Mouse (Mus musculus) WW6 (cell line): Measurements from ENCODE around the gene Smad6.

Experiments used
- DNase-seq: peaks from one replicate; pipeline ENCODE4 v3.0.0-alpha.2; 2013; ENCODE audit warnings: low read depth, low spot score

Smad6 gene

DNA sequence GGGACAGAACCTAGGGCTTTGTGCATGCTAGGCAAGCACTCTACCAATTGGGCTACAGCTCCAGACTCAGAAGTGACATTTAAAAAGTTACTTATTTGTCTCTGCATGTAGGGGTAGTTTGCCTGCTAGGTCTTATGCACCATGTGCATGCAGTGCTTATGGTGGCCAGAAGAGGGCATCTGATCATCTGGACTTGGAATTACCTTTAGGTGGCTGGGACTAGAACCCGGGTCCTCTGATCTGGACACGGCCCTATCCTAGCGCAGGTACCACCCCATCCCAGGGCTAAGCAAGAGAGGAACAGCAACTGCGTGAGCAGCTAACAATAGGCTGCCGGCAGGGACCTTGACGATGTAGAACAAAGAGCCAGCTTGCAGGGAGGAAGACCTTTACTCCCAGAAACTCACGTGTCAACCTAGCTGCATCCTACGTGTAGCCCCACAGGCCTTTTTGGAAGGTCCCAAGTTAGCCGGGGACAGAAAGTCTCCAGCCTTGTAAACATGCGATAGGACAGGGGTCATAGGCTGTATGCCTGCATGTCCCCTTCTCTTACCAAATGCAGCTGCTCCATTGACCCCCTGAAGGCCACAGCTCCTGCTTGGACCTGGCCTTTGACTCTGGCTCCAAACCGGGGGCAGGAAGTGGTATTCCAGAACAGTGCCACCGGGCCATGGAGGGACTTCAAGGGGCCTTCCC lies 38.8 kb downstream of the Smad6 start:
- DNase-seq: peak; percentile 20

DNA sequence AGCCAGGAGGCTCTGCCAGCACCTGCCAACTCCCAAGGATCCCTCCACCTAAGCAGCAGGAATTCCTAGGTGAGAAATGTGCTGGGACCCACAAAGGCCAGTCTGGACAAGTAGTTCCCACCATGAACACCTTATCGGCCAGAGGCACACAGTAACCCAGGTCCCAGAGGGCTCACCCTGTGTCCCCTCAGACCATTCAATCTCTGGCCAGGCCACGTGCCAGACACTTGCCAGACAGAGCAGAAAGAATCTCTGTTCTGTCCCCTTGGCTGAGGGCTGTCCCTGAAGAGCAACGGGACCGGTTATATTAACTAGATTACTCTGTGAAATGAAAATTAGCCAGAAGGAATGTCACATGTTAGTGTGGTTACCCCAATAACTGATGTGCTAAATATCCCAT lies 39.9 kb downstream of the Smad6 start:
- DNase-seq: no peak

DNA sequence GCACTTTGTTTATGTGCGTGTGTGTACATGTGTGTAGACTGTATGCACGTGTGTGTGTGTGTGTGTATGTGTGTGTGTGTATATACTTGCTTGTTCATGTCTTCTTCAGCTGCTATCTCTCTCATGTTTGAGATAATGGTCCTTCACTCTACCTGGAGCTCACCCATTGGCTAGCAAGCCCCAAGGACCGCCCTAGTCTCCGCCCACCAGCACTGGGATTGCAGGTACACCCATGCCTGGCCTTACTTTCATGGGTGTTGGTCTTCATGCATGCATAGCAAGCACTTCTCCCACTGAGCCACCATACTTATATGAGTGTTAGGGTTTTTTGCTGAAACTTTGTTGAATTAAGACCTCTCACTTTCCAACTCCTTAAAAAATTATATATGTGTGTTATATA lies 40.5 kb downstream of the Smad6 start:
- no peak for DNase-seq

DNA sequence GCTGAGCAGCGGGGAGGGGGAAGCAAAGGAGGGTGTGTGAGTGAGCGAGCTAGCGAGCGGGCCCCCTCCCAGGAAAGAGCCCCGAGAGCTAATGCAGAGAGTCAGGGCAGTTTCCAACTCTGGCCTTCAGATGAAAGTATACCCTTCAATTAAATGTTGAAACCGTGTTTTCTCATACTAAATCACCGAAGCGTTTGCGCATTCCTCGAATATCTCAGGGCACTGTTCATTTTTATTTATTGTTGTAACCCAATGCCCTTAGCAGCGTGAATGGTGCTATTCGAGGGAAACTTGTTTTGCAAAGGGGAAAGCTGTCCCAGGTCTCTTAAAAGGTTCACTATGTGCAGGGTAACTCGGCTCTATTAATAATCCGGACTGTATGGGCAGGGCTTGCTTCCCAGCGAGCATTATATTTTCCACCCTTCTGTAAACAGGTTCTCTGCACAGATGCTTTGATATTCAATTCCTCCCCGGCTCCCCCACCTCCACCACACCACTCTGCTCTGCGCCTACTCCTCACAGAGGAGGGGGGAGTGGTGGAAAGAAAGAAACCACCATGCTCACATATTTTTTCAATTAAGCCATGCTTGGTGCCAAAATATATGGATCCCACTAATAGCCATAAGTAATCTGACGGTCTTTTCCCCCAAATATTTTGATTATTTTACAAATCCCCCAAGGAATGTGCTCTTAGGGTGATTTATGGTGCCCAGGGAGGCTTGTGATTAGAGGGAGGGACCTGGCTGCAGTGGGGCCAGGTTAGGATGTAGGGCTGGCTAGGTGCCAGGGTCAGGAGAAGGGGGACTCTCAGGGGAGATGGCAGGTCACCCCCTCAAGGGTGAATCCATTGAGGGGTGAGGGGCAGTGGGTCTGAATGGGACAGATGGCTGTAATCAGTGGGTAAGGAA lies 41.4 kb downstream of the Smad6 start:
- no peak for DNase-seq

DNA sequence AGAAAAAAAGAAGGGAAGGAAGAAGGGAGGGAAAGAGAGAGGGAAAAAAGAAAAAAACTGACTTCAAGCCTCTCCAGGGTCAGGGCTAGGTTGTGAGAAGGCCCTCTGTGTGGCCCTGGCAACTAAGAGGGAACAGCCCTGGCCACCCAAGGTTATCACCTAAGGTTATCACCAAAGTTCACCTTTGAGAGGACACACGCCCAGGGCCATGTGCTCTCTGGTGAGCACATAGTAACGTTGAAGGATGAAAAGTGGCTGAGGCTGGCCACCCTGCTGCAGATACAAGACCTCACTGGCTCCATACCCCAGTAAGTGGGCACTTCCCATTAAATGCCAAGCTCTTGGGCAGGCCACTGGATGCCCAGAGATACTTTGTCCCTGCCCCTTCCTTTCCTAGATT lies 42.6 kb downstream of the Smad6 start:
- DNase-seq: no peak

DNA sequence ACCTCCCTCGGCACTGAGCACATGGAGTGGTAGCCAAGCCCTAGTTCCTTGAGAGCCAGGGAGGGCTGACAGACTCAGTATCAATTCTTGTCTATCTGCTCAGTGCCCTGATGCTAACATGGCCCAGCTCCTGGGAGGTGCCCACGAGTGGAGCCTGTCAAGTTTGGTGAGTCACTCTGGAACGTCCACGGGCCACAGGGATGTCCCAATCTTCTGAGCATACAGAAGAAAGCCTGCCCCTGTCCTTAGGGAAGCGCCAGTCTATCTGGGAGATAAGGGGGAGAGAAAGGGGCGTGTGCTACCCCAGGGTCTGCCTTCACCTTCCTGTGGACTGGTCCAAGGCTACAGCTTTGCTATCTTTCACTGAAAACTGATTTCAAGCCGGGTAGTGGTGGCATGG lies 43.2 kb downstream of the Smad6 start:
- DNase-seq: no peak

DNA sequence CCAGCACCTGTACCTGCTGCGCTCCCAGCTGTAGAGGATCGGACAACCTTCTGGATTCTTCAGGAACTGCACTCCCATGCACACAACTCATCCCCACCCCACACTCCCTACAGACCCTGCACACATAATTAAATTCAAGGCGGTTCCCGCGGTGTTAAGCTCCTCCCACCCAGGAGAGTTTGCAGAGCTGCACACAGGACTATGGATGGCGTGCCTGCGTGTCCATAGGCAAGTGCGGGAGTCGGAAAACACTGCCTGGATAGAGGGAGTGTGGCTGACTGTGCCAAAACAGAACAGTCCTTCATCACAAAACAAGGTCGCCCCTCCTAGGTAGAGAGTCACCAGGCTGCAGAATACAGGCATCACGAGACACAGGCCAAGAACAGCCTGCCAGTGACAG lies 45.9 kb downstream of the Smad6 start:
- DNase-seq: peak; percentile 48

DNA sequence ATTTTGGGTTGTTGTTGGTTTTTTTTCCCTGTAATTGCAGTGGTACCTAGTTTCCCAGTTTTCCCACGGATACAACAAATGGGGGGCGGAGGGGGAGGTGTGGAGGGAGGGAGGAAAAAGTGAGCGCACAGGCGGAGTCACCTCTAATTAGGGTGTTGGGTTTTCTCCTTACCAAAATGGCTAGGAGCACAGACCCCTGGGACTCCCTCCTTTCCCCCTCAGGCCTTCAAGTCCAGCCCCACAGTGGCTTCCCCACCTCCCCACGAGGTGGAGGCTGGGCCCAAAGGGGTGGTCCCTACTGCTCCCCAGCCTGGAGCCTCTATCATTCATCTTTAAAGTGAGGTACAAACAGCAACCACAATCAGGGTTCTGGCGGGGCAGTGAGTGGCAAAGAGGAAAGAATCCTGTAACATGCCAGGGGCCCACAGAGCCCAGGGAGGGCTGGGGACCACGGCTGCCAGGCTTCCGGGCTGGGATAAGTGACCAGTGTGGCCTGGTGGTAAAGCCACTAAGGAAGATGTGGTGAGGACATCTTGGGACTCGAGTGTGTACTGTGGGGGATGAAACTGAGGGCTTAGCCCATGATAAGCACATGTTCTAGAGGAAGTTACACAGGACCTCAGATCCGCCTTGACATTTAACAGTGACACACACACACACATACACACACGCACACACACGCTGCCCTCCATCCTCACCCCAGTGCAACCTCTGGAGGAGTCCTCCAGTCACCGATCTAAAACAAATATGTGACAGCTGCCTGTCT lies 47.4 kb downstream of the Smad6 start:
- no peak for DNase-seq

DNA sequence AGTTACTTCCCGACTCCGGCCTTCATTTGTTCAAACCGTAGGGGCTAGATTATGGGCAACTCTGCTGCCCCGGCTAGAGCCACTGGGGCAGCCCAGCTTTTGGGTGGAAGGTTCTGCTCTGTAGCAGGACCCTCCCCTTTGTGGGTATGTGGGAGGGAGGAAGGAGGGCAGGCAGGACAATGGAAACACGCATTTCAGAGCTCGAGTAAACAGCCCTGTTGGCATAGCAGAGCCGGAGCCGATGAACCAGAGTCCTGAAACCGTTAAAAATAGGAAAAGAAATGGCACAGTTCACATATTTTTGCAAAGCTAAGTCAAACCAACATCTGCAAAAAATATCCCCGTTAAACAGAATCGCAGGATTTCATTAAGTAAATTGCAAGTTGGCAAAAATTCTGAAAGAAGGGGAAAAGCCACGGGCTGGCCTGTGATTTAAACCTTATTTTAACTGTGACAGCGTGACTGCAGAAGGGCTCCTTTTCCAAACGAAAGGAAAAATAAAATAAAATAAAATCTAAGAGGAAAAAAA lies 48.1 kb downstream of the Smad6 start:
- DNase-seq: no peak

DNA sequence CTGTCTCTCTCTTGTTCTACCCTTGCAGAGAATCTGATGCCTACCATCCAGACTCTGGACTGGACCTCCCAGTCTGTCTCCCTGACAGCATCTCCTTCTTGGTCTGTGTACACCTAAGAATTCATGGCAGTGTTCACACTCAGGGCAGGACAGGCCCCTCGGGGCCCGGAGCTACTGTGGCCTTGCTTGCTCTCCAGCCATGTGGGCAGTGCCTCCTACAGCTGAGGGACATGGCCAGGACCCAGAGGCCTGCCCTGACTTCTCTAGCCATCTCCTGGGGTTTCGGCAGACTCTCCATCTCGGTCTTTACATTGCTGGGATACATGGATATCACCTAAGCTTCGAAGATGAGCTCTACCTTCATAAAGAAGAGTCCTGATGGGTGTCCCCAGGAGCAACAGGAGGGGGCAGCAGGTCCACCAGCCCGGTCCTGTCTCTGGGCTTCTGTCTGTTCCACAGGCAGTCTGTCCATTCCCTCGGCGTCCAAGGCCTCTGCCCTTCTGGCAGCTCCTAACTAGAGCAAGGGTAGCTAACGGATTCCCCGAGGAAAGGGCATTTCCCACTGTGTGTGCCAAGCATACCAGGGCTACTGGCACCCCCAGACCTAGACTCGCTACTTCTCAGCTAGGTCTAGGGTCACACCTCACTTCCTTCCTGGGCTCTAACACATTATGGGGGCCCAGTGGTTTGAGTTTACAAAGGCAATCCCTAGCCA lies 49.1 kb downstream of the Smad6 start:
- DNase-seq: no peak

DNA sequence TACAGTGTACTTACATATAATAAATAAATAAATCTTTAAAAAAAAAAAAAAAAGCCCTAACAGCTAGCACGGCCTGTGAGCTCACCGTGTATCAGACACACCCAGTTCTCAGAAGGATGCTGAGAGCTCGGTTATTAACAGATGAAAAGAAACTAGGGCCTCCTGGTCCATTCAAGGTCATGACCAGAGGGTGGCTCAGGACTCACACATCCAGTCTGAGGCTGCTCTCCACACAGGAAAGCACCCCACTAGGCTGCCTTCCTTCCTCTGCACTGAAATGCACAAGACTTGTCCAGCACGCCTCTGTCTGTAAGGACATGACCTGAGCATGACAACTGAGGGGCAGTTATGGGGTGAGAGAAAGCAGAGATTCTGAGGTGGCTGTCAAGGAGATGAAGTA lies 50.3 kb downstream of the Smad6 start:
- DNase-seq: no peak

DNA sequence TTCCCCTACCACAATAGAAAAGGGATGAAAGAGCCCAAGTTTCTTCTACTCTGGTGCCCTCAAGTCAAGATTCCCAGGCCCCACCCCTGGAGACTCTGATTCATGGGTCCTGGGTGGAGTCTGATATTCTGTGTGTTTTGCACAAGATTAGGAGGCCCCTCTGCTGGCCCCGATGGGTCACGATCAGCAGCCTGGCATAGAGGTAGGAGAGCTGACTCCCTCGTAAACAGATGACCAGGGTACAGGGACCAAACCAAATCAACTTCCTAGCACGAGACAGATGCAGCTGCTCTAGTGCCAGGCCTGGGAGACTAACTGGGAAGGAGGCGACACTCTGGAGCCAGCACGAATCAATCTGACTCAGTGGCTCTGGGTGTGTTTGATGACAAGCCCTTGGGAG lies 51.0 kb downstream of the Smad6 start:
- DNase-seq: no peak

DNA sequence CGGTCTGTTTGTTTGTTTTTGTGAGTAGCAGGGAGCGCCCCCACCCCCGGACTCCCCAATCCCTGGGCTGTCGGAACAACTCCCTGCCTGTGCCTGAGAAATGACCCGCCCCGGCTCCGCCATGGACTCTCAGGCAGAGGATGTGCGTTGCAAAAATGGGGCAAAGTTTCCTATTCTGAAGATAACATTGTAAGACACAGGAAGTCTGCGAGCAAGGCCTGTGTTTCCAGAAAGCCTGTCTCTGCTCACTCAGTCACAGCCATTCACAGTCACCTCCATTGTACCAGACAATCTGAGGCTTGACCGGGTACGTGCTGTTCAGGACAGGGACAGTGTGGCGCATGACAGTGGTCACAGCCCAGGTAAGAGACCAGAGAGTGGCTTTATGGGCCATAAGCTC lies 51.5 kb downstream of the Smad6 start:
- no peak for DNase-seq

DNA sequence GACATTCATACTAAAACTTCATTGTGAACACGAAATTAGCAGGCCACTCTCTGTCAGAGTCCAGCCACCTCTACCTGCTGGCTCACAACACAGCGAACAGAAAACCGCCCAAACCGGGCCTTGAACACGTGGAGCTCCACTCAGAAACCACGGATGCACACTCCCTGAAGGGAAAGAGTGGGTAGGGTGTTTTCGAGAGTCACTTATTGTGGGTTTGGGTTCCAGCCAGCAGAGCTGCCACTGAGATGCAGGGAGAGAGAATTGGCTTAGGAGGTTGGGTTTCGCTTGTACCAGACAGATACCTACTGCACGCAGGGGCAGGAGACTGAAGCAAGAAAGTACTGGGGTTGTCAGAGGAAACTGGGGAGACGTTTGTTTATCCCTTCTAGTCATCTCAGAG lies 52.4 kb downstream of the Smad6 start:
- DNase-seq: no peak

DNA sequence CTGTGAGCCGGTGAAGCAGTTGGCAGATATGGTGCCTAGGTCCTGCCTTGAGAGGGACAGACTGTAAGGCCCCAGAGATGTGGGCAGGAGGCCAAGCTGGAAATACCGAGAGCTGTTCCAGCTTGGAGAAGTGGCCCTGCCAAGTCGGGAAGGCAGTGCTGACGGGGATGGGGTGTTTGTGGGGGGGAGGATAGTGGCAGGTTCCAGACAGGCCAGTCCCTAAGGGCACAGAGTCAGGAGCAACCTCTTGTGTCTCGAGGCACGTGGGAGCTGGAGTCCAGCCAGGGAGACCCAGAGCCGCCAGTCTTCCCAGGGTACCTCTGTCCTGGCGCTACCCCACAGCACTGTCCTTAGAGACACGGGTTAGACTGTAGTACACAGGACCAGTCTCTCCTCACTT lies 53.3 kb downstream of the Smad6 start:
- no peak for DNase-seq

DNA sequence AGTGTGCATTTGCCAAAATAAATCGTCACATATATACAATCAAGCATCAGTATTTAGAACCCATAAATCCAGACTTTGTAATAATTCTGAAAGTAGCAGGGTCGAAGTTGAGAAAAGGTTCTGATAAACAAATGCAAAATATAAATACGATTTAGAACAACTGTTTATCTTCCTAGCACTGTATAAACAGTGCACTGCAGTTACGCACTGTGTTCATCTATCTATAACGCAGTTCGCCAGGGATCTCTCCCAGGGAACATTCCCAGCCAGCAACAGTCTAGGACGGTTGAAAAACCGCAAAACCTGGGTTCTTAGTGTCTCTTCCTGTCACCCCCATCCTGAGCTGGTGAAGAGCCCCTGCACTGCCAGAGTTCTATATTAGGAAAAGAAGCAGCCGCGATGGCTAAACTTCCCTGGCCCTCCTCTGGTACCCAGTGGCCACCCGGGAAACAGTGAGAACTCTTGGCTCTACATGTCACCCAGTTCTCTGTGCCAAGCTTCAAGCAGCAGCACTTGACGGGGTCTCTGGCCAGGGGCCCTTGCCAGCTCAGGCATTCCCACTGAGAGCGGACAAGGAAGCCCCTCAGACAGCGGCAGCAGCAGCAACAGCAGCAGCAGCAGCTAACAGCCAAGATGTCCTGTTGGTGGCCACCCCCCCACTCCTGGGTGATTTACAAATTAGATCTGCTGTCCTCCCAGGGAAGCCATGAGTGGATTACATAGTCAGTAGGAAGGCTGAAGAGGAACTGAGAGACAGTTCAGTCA lies 54.3 kb downstream of the Smad6 start:
- no peak for DNase-seq

DNA sequence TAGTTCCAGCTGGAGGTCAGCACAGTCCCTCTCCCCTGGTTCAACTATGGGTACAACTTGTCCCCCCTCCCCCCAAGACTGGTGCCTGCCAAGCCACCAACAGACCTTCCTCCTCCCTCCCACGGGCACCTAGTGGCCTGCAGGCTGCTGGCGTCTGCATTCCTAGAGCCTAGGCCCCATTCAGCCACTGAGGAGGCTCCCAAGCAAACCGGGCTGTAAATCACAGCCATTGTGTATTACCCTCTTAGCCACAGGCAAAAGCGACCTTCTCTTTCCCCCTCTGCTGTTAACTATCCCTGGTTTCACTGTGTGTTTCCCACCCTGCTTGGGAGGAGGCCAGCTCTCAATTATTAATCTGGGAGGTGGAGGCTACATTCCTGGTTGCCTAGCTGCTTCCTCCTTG lies 56.3 kb downstream of the Smad6 start:
- no peak for DNase-seq

DNA sequence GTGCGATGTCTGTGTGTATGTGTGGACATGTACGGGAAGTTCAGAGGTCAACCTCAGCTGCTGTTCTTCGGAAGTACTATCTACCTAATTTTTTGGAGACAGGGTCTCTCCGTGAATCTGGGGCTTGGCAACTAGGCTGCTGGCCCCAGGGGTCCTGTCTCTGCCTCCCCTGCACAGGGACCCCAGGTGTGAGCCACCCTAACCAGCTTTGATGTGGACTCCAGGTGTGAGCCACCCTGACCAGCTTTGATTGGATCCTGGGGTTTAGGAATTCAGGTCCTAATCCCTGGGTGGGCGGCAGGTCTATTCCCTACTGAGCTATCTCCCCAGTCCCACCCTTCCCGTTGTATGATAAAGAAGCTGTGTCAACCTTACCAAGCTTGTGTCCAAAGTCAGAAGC lies 60.0 kb downstream of the Smad6 start:
- no peak for DNase-seq

DNA sequence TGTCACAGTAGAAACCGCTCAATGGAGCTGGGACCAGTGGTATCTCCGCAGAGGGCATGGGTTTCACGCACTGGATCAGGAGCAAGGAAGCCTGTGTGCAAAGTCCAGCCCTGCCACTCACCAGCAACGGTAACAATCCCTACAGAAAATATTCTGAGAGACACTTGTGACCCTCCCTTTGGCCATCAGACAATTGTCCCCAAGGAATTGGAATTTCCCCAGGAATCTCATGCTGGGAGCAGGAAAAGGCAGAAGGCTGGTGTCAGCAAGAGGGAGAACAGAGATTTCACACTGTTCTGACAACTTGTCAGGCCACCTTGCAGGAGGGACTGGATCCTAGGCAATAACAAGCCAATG lies 61.1 kb downstream of the Smad6 start:
- DNase-seq: no peak

DNA sequence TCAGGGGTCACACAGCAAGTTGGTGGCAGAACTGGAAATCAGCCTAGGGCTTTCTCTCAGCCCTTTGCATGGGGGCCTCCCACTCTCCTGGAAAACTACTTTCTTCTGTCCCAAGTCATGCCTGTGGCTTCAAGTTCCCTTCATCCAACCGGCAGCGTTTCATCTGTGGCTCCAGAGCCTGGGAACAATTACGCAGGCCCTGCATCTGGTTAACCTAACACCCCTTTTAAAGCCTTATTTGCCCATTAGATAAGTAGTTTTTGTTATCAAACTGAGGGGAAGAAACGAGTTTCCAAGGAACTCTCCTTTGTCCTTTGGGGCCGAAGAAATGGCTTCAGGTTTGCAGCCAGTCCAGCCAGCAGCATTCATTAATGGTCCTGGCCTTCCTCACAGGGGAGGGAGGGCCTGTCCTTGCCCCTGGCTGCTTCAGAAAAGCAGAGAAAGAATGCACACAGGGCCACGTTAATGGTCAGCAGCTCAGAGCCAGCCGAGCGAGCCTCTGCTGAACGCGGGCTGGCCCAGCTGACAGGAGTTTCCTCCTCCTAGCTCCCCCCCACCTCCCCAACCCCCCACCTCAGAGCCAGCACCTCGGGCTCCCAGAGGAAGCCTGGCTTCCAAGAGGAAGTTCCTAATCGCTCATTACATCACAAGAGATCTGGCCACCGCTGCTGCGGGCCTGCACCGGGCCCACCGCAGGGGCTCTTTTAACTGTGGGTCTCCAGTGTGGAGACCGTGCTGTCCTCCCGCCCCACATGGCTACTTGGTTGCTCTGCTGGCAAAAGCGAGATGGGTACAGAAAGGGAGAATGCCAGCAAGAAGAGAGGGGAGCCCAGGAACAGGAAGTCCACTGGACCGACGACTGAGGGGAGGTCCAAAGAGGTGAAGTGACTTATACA lies 61.7 kb downstream of the Smad6 start:
- no peak for DNase-seq
